Mouse (Mus musculus) MEL (cell line): ENCODE measurements at regions not wholly inside any gene's neighbourhood (a gene's known extent, or its start where the extent isn't known, plus 50 kb on each side); places are given as distances from the start of the nearest gene placed in this dataset.

Source experiments
- BHLHE40 ChIP-seq: IDR thresholded peaks from 2 replicates; pipeline ENCODE4 v1.6.1; 2012; ENCODE audit warnings: low read depth, mild to moderate bottlenecking, inconsistent platforms, low read length, improper control_type of control experiment, borderline replicate concordance
- CTCF ChIP-seq, 3 experiments: IDR thresholded peaks in 2 of 3; conservative IDR thresholded peaks in 1 of 3; 2 replicates each; pipeline ENCODE4 v1.5.1; 2011 to 2012; ENCODE audit warnings: low read length in 3 of 3, low read depth in 2 of 3, mild to moderate bottlenecking in 2 of 3, improper control_type of control experiment in 1 of 3, inconsistent platforms in 1 of 3, mixed read lengths in 1 of 3, moderate library complexity in 1 of 3; ENCODE audit not compliant: control insufficient read depth in 1 of 3, insufficient read depth in 1 of 3, poor library complexity in 1 of 3, severe bottlenecking in 1 of 3
- EP300 ChIP-seq, 2 experiments: IDR thresholded peaks; 2 replicates each; pipeline ENCODE4 v1.6.1; 2011; ENCODE audit warnings: improper control_type of control experiment in 2 of 2, low read length in 2 of 2, low read depth in 1 of 2, mild to moderate bottlenecking in 1 of 2
- GATA1 ChIP-seq: IDR thresholded peaks from 2 replicates; pipeline ENCODE4 v1.6.1; 2011; ENCODE audit warnings: low read depth, low read length, improper control_type of control experiment
- MAFK ChIP-seq: IDR thresholded peaks from 2 replicates; pipeline ENCODE4 v1.6.1; 2011; ENCODE audit warnings: low read depth, mild to moderate bottlenecking, low read length, improper control_type of control experiment, borderline replicate concordance
- POLR2A ChIP-seq, 2 experiments: IDR thresholded peaks; 2 replicates each; pipeline ENCODE4 v1.6.1; 2011 to 2012; ENCODE audit warnings: low read length in 2 of 2, mild to moderate bottlenecking in 2 of 2, control low read depth in 1 of 2, improper control_type of control experiment in 1 of 2, low read depth in 1 of 2, moderate library complexity in 1 of 2; ENCODE audit not compliant: control insufficient read depth in 1 of 2, insufficient read depth in 1 of 2, poor library complexity in 1 of 2
- SMC3 ChIP-seq: IDR thresholded peaks from 2 replicates; pipeline ENCODE4 v1.6.1; 2011; ENCODE audit warnings: low read depth, low read length, improper control_type of control experiment
- TAL1 ChIP-seq: IDR thresholded peaks from 2 replicates; pipeline ENCODE4 v1.6.1; 2012; ENCODE audit warnings: mild to moderate bottlenecking, inconsistent platforms, low read length, moderate library complexity, mixed read lengths
- UBTF ChIP-seq: IDR thresholded peaks from 2 replicates; pipeline ENCODE4 v1.6.1; 2012; ENCODE audit warnings: low read depth, mild to moderate bottlenecking, inconsistent platforms, low read length, improper control_type of control experiment, moderate library complexity, borderline replicate concordance; ENCODE audit not compliant: insufficient read depth
- ZC3H11A ChIP-seq: IDR thresholded peaks from 2 replicates; pipeline ENCODE4 v1.6.1; 2012; ENCODE audit warnings: low read depth, mild to moderate bottlenecking, inconsistent platforms, low read length, improper control_type of control experiment
- ZKSCAN1 ChIP-seq: IDR thresholded peaks from 2 replicates; pipeline ENCODE4 v1.6.1; 2012; ENCODE audit warnings: low read depth, mild to moderate bottlenecking, inconsistent platforms, low read length, improper control_type of control experiment, moderate library complexity

- TF ChIP-seq EP300 (IDR thresholded peaks at IDR 0.05; ENCODE audit: low read depth in 1 of 2, low read length in 2 of 2), result peak; percentile 67 to 75
- TF ChIP-seq MAFK, result no peak
- no peak for TF ChIP-seq POLR2A (IDR thresholded peaks at IDR 0.05; ENCODE audit: control insufficient read depth in 1 of 2, insufficient read depth in 1 of 2, low read depth in 1 of 2, low read length in 2 of 2, poor library complexity in 1 of 2)
- no peak for TF ChIP-seq CTCF (IDR thresholded peaks at IDR 0.05 in 2 of 3, conservative IDR thresholded peaks at IDR 0.05 in 1 of 3; ENCODE audit: control insufficient read depth in 1 of 3, insufficient read depth in 1 of 3, low read depth in 2 of 3, low read length in 3 of 3, poor library complexity in 1 of 3, severe bottlenecking in 1 of 3)
- TF ChIP-seq ZKSCAN1, result no peak
- no peak for TF ChIP-seq UBTF
- no peak for TF ChIP-seq TAL1
- TF ChIP-seq SMC3, result no peak
- no peak for TF ChIP-seq BHLHE40
- TF ChIP-seq ZC3H11A, result no peak
- TF ChIP-seq GATA1, result peak; percentile 37; the same call in 1 of the 2 replicates
Measured at GRCm38 (mm10) chr16:82133955-82134665, 694.1 kb upstream of the Gm21833 start.
